Mouse (Mus musculus): ENCODE measurements around the gene Inpp4b. TPM values are rescaled to one million over a fixed set of nuclear protein-coding genes. Genes with fewer than 3 reads are reported as not detected.

Gene Inpp4b
- polyA plus RNA-seq, 1 experiment from 2014 or later = 6.0 TPM

GRCm38 (mm10) chr8:81703571-81704365 is 361.4 kb downstream of the Inpp4b start:
- Histone ChIP-seq H3K4me3 (ENCODE audit: low read length) (no peak overlapping the region), H3K27ac (ENCODE audit: low read length) (no peak overlapping the region), H3K4me1 (ENCODE audit: control insufficient read depth, insufficient read depth, low read length) (no peaks in the 10 kb centered on the region), H3K9ac (ENCODE audit: low read depth, low read length) (no peak overlapping the region), H3K36me3 (ENCODE audit: control insufficient read depth, insufficient read depth, low read length) (no peaks in the 10 kb centered on the region), H3K9me3 (ENCODE audit: control insufficient read depth, low read length) (no peaks in the 10 kb centered on the region), H3K27me3 (replicated peaks; ENCODE audit: control insufficient read depth, insufficient read depth, low read length) (no peaks in the 10 kb centered on the region), H3K4me2 (ENCODE audit: low read depth, low read length) (no peak overlapping the region)
- no peak for ATAC-seq
- 75% methylated on average over 3 of the region's 3 CpGs for WGBS

- no peaks in the 10 kb centered on the region for H3K27me3 ChIP-seq (replicated peaks; ENCODE audit: control insufficient read depth, insufficient read depth, low read length)
- H3K4me3 ChIP-seq (ENCODE audit: low read length) = no peak overlapping the region
- WGBS = 63% methylated on average over 1 of the region's 1 CpGs
- no peaks in the 10 kb centered on the region for H3K9me3 ChIP-seq (ENCODE audit: control insufficient read depth, low read length)
- no peaks in the 10 kb centered on the region for H3K36me3 ChIP-seq (ENCODE audit: control insufficient read depth, insufficient read depth, low read length)
- no peak for ATAC-seq
- H3K9ac ChIP-seq (ENCODE audit: low read depth, low read length) = no peak overlapping the region
- H3K4me1 ChIP-seq (ENCODE audit: control insufficient read depth, insufficient read depth, low read length) = no peaks in the 10 kb centered on the region
- no peak overlapping the region for H3K4me2 ChIP-seq (ENCODE audit: low read depth, low read length)
- no peak overlapping the region for H3K27ac ChIP-seq (ENCODE audit: low read length)
Observed at GRCm38 (mm10) chr8:81707436-81707835, 365.1 kb downstream of the Inpp4b start.

DNA sequence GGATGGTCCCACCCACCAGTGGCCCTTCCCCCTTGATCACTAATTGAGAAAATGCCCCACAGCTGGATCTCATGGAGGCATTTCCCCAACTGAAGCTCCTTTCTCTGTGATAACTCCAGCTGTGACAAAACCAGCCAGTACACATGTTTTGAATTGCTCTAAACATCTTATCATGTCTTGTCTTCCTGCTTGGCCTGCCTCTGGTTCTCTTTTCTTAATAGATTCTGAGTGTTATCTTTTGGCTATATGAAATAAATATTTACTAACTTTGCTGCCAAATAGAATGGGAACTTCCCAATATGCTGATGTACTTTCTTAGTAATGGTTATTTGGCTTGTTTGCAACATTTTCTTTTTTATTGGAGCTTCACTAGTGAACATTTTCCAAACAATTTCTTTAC is 389.0 kb downstream of the Inpp4b start:
- H3K9ac ChIP-seq (ENCODE audit: low read depth, low read length) = no peak overlapping the region
- no peaks in the 10 kb centered on the region for H3K27me3 ChIP-seq (replicated peaks; ENCODE audit: control insufficient read depth, insufficient read depth, low read length)
- H3K4me3 ChIP-seq (ENCODE audit: low read length) = no peak overlapping the region
- no peaks in the 10 kb centered on the region for H3K4me1 ChIP-seq (ENCODE audit: control insufficient read depth, insufficient read depth, low read length)
- no peak for ATAC-seq
- no peak overlapping the region for H3K27ac ChIP-seq (ENCODE audit: low read length)
- H3K36me3 ChIP-seq (ENCODE audit: control insufficient read depth, insufficient read depth, low read length) = no peaks in the 10 kb centered on the region
- H3K9me3 ChIP-seq (ENCODE audit: control insufficient read depth, low read length) = no peaks in the 10 kb centered on the region
- no peak overlapping the region for H3K4me2 ChIP-seq (ENCODE audit: low read depth, low read length)

GRCm38 (mm10) chr8:81735655-81736054 is 393.3 kb downstream of the Inpp4b start:
- Histone ChIP-seq H3K27ac (ENCODE audit: low read length) (no peak overlapping the region), H3K9ac (ENCODE audit: low read depth, low read length) (no peak overlapping the region), H3K4me1 (ENCODE audit: control insufficient read depth, insufficient read depth, low read length) (no peaks in the 10 kb centered on the region), H3K36me3 (ENCODE audit: control insufficient read depth, insufficient read depth, low read length) (no peaks in the 10 kb centered on the region), H3K4me3 (ENCODE audit: low read length) (no peak overlapping the region), H3K27me3 (replicated peaks; ENCODE audit: control insufficient read depth, insufficient read depth, low read length) (no peaks in the 10 kb centered on the region), H3K9me3 (ENCODE audit: control insufficient read depth, low read length) (no peaks in the 10 kb centered on the region), H3K4me2 (ENCODE audit: low read depth, low read length) (no peak overlapping the region)
- ATAC-seq = no peak
- WGBS = 87% methylated on average over 2 of the region's 2 CpGs

GRCm38 (mm10) chr8:81736103-81736502 is 393.7 kb downstream of the Inpp4b start:
- ATAC-seq = no peak
- Histone ChIP-seq H3K4me1 (ENCODE audit: control insufficient read depth, insufficient read depth, low read length) (no peaks in the 10 kb centered on the region), H3K4me3 (ENCODE audit: low read length) (no peak overlapping the region), H3K4me2 (ENCODE audit: low read depth, low read length) (no peak overlapping the region), H3K9me3 (ENCODE audit: control insufficient read depth, low read length) (no peaks in the 10 kb centered on the region), H3K27ac (ENCODE audit: low read length) (no peak overlapping the region), H3K27me3 (replicated peaks; ENCODE audit: control insufficient read depth, insufficient read depth, low read length) (no peaks in the 10 kb centered on the region), H3K9ac (ENCODE audit: low read depth, low read length) (no peak overlapping the region), H3K36me3 (ENCODE audit: control insufficient read depth, insufficient read depth, low read length) (no peaks in the 10 kb centered on the region)
- 96% methylated on average over 1 of the region's 1 CpGs for WGBS

GRCm38 (mm10) chr8:81742588-81742987 is 400.2 kb downstream of the Inpp4b start:
- no peak for ATAC-seq
- WGBS = 89% methylated on average over 7 of the region's 7 CpGs
- Histone ChIP-seq H3K9ac (ENCODE audit: low read depth, low read length) (no peak overlapping the region), H3K27ac (ENCODE audit: low read length) (no peak overlapping the region), H3K36me3 (ENCODE audit: control insufficient read depth, insufficient read depth, low read length) (no peaks in the 10 kb centered on the region), H3K27me3 (replicated peaks; ENCODE audit: control insufficient read depth, insufficient read depth, low read length) (no peaks in the 10 kb centered on the region), H3K9me3 (ENCODE audit: control insufficient read depth, low read length) (no peaks in the 10 kb centered on the region), H3K4me3 (ENCODE audit: low read length) (no peak overlapping the region), H3K4me1 (ENCODE audit: control insufficient read depth, insufficient read depth, low read length) (no peaks in the 10 kb centered on the region), H3K4me2 (ENCODE audit: low read depth, low read length) (no peak overlapping the region)

DNA sequence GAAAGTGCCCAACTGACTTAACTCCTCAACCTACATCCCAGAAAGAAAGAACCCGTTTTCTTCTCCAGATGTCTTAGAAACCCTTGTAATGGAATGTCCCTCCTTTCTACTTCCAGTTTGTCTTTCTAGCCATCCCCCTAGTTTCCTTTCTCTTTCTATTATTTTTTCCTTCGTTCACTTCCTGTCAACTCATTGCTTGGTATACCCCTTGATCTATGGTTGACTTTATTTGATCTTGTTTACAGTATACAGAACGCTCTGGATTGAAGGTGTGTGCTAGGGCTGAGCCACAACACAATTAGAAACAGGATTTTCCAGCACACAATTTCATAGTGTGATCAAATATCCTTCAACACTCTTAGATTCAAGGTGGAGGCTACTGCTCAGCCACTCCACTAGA is 400.7 kb downstream of the Inpp4b start:
- no peak overlapping the region for H3K9ac ChIP-seq (ENCODE audit: low read depth, low read length)
- H3K9me3 ChIP-seq (ENCODE audit: control insufficient read depth, low read length) = no peaks in the 10 kb centered on the region
- H3K27me3 ChIP-seq (replicated peaks; ENCODE audit: control insufficient read depth, insufficient read depth, low read length) = no peaks in the 10 kb centered on the region
- no peaks in the 10 kb centered on the region for H3K4me1 ChIP-seq (ENCODE audit: control insufficient read depth, insufficient read depth, low read length)
- no peak overlapping the region for H3K27ac ChIP-seq (ENCODE audit: low read length)
- 78% methylated on average over 3 of the region's 3 CpGs for WGBS
- H3K4me2 ChIP-seq (ENCODE audit: low read depth, low read length) = no peak overlapping the region
- ATAC-seq = no peak
- no peaks in the 10 kb centered on the region for H3K36me3 ChIP-seq (ENCODE audit: control insufficient read depth, insufficient read depth, low read length)
- H3K4me3 ChIP-seq (ENCODE audit: low read length) = no peak overlapping the region

DNA sequence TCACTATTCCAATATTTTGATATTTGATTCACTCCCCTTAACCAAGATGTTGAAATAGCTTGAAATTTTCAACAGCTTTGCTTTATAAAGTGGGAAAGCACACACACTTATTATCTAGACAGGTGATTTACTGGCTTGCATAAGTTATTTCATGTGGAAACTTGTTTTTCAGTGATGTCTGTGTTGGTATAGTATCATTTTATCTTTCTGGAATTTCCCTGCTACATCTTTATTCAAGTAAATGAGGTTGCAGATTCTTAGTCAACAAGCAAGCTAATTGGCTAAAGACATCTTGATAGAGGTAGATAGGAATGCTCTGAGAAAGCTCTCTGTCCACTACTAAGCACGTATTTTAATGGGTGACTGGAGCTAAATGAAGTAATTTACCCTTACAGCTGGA is 403.1 kb downstream of the Inpp4b start:
- no peaks in the 10 kb centered on the region for H3K27me3 ChIP-seq (replicated peaks; ENCODE audit: control insufficient read depth, insufficient read depth, low read length)
- no peaks in the 10 kb centered on the region for H3K36me3 ChIP-seq (ENCODE audit: control insufficient read depth, insufficient read depth, low read length)
- 49% methylated on average over 1 of the region's 1 CpGs for WGBS
- H3K4me1 ChIP-seq (ENCODE audit: control insufficient read depth, insufficient read depth, low read length) = no peaks in the 10 kb centered on the region
- no peak overlapping the region for H3K4me3 ChIP-seq (ENCODE audit: low read length)
- H3K4me2 ChIP-seq (ENCODE audit: low read depth, low read length) = no peak overlapping the region
- no peaks in the 10 kb centered on the region for H3K9me3 ChIP-seq (ENCODE audit: control insufficient read depth, low read length)
- no peak overlapping the region for H3K27ac ChIP-seq (ENCODE audit: low read length)
- ATAC-seq = no peak
- no peak overlapping the region for H3K9ac ChIP-seq (ENCODE audit: low read depth, low read length)

DNA sequence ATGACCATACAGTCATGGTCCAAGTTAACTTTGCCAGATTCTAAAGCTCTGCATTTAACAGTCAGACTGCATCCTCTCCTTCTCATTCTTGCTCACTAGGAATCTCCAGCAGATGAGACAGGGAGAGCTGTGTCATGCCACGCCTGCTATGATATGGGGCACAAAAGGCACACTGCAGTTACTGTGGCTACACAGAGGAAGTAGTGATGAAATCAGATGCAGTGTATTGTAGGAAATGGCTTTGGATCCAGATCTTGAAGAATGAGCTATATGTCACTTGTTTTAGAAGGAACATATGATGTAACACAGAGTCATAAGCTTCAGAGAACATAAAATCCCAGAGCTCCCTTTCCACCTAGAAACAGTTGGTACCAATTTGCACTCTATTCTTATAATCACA is 408.8 kb downstream of the Inpp4b start:
- 68% methylated on average over 1 of the region's 1 CpGs for WGBS
- Histone ChIP-seq H3K4me2 (ENCODE audit: low read depth, low read length) (no peak overlapping the region), H3K9me3 (ENCODE audit: control insufficient read depth, low read length) (no peaks in the 10 kb centered on the region), H3K27ac (ENCODE audit: low read length) (no peak overlapping the region), H3K4me3 (ENCODE audit: low read length) (no peak overlapping the region), H3K4me1 (ENCODE audit: control insufficient read depth, insufficient read depth, low read length) (no peaks in the 10 kb centered on the region), H3K36me3 (ENCODE audit: control insufficient read depth, insufficient read depth, low read length) (no peaks in the 10 kb centered on the region), H3K9ac (ENCODE audit: low read depth, low read length) (no peak overlapping the region), H3K27me3 (replicated peaks; ENCODE audit: control insufficient read depth, insufficient read depth, low read length) (no peaks in the 10 kb centered on the region)
- no peak for ATAC-seq

DNA sequence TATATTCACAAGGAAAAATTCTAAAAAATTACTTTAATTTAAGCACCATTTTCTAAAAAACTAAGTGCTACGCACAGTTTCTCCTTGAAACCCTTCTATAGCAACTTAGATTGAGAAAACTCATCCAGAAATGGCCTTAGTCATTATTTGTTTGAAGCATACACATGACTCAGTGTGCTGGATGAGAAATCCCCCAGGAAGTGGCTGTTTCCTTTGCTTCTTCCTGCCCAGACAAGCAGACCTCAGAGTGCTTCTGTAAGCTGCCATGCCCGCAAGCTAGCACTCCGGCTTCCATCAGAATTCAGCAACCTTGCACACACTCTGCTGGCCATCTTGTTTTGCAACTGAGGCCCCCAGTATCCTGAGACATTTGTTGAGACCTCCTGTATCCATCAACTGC is 414.3 kb downstream of the Inpp4b start:
- Histone ChIP-seq H3K9me3 (ENCODE audit: control insufficient read depth, low read length) (no peaks in the 10 kb centered on the region), H3K9ac (ENCODE audit: low read depth, low read length) (no peak overlapping the region), H3K36me3 (ENCODE audit: control insufficient read depth, insufficient read depth, low read length) (no peaks in the 10 kb centered on the region), H3K4me3 (ENCODE audit: low read length) (no peak overlapping the region), H3K4me1 (ENCODE audit: control insufficient read depth, insufficient read depth, low read length) (no peaks in the 10 kb centered on the region), H3K27ac (ENCODE audit: low read length) (no peak overlapping the region), H3K27me3 (replicated peaks; ENCODE audit: control insufficient read depth, insufficient read depth, low read length) (no peaks in the 10 kb centered on the region), H3K4me2 (ENCODE audit: low read depth, low read length) (no peak overlapping the region)
- ATAC-seq = no peak
- WGBS = 70% methylated on average over 3 of the region's 3 CpGs
